Mouse (Mus musculus) stomach, embryonic 14.5 days (tissue): Measurements from ENCODE around the gene Utp3. TPM values are rescaled to one million over a fixed set of nuclear protein-coding genes. Genes with fewer than 3 reads are reported as not detected.
A peak's percentile ranks its signal among the peaks of the same experiment; 100 is the strongest.
"Not testable (repeated sequence)": the region's sequence is repeated elsewhere in the genome, so short reads cannot be mapped to it uniquely, and the experiment has no call there.

Experiments
- ATAC-seq: fragments of 200-750 bp; cut with Nextera tagmentation; 2 replicates; pipeline ENCODE4 v1.8.0; 2017; ENCODE audit warnings: low read depth, moderate TSS enrichment; ENCODE audit not compliant: insufficient number of reproducible peaks, insufficient read depth, low FRiP score
- H3K27ac ChIP-seq: fragments of 300-500 bp; sonication (generic); 2 replicates; pipeline ENCODE4 v1.5.1; 2014; ENCODE audit warnings: mild to moderate bottlenecking, low read length, moderate library complexity, mixed read lengths
- H3K27me3 ChIP-seq: fragments of 300-500 bp; sonication (generic); 2 replicates; pipeline ENCODE4 v1.6.1; 2014; ENCODE audit warnings: low read length, control low read depth, mixed read lengths; ENCODE audit not compliant: control insufficient read depth, insufficient read depth
- H3K36me3 ChIP-seq: fragments of 300-500 bp; sonication (generic); 2 replicates; pipeline ENCODE4 v1.6.1; 2014; ENCODE audit warnings: mild to moderate bottlenecking, control low read depth, low read length, moderate library complexity, mixed read lengths; ENCODE audit not compliant: control insufficient read depth, insufficient read depth
- H3K4me1 ChIP-seq: fragments of 300-500 bp; sonication (generic); 2 replicates; pipeline ENCODE4 v1.6.1; 2014; ENCODE audit warnings: low read length, control low read depth, mixed read lengths; ENCODE audit not compliant: control insufficient read depth, insufficient read depth
- H3K4me2 ChIP-seq: fragments of 300-500 bp; sonication (generic); replicated peaks from 2 replicates; pipeline ENCODE4 v1.6.1; 2014; ENCODE audit warnings: low read depth, low read length, control low read depth
- H3K4me3 ChIP-seq: fragments of 300-500 bp; sonication (generic); 2 replicates; pipeline ENCODE4 v1.5.1; 2014; ENCODE audit warnings: low read depth, low read length, control low read depth
- H3K9ac ChIP-seq: fragments of 300-500 bp; sonication (generic); replicated peaks from 2 replicates; pipeline ENCODE4 v1.6.1; 2014; ENCODE audit warnings: low read depth, mild to moderate bottlenecking, control low read depth, low read length, moderate library complexity, mixed read lengths
- H3K9me3 ChIP-seq: fragments of 300-500 bp; sonication (generic); 2 replicates; pipeline ENCODE4 v1.6.1; 2016; ENCODE audit warnings: low read depth, low read length, control low read depth; ENCODE audit not compliant: control insufficient read depth
- WGBS: fragments of 180-500 bp; shearing (Covaris S2); extraction: QIAGEN DNeasy Blood & Tissue Kit; methylation state at CpG from one replicate; pipeline ENCODE4 v1.1.7; 2014; 5-methylcytosine and 5-hydroxymethylcytosine counted together
- polyA plus RNA-seq: library from polyadenylated mRNA; unstranded; fragments of >200 nt; fragmentation: Nextera tagmentation; extraction: Ambion mirVana; gene quantifications from 2 replicates; pipeline ENCODE4 v1.2.1, GENCODE M21; 2014

The Utp3 gene
- polyA plus RNA-seq, 1 experiment from 2014 or later: 61.9 TPM

- ATAC-seq: no peak
- no peak overlapping the region for H3K4me3 ChIP-seq
- no peaks in the 10 kb centered on the region for H3K4me1 ChIP-seq
- no peaks in the 10 kb centered on the region for H3K9me3 ChIP-seq
- H3K27ac ChIP-seq: no peak overlapping the region
- no peaks in the 10 kb centered on the region for H3K27me3 ChIP-seq
- no peak overlapping the region for H3K4me2 ChIP-seq
- H3K9ac ChIP-seq: no peak overlapping the region
- 59% methylated on average over 5 of the region's 5 CpGs for WGBS
- no peaks in the 10 kb centered on the region for H3K36me3 ChIP-seq
Observed at GRCm38 (mm10) chr5:88542651-88543282, 11.5 kb upstream of the Utp3 start.

GRCm38 (mm10) chr5:88544411-88544810, 9.9 kb upstream of the Utp3 start:
- H3K9me3 ChIP-seq, H3K27ac ChIP-seq, H3K27me3 ChIP-seq, H3K36me3 ChIP-seq, H3K9ac ChIP-seq, H3K4me2 ChIP-seq, H3K4me3 ChIP-seq, H3K4me1 ChIP-seq, ATAC-seq: not testable (repeated sequence)
- 88% methylated on average over 1 of the region's 1 CpGs for WGBS

- Histone ChIP-seq H3K4me3 (no peak overlapping the region), H3K36me3 (no peaks in the 10 kb centered on the region), H3K4me2 (no peak overlapping the region), H3K27ac (no peak overlapping the region), H3K4me1 (no peaks in the 10 kb centered on the region), H3K9ac (no peak overlapping the region), H3K9me3 (no peaks in the 10 kb centered on the region), H3K27me3 (no peaks in the 10 kb centered on the region)
- ATAC-seq: no peak
- 83% methylated on average over 7 of the region's 7 CpGs for WGBS
Observed at GRCm38 (mm10) chr5:88545536-88545935, 8.7 kb upstream of the Utp3 start.

GRCm38 (mm10) chr5:88553271-88554085, 784 bp upstream of the Utp3 start:
- ATAC-seq: peak; percentile 65
- no peaks in the 10 kb centered on the region for H3K27me3 ChIP-seq
- H3K9me3 ChIP-seq: no peaks in the 10 kb centered on the region
- H3K36me3 ChIP-seq: no peaks in the 10 kb centered on the region
- 8% methylated on average over 29 of the region's 29 CpGs for WGBS
- H3K4me3 ChIP-seq: peak overlapping the region; percentile 77
- peaks cover 14% of the 10 kb centered on the region for H3K4me1 ChIP-seq
- H3K27ac ChIP-seq: peak overlapping the region; percentile 92
- peak overlapping the region; percentile 65 for H3K9ac ChIP-seq
- H3K4me2 ChIP-seq: peak overlapping the region; percentile 51

- H3K9ac ChIP-seq: no peak overlapping the region
- ATAC-seq: no peak
- H3K27ac ChIP-seq: no peak overlapping the region
- H3K36me3 ChIP-seq: no peaks in the 10 kb centered on the region
- H3K27me3 ChIP-seq: no peaks in the 10 kb centered on the region
- no peak overlapping the region for H3K4me3 ChIP-seq
- H3K9me3 ChIP-seq: no peaks in the 10 kb centered on the region
- 0% methylated on average over 1 of the region's 1 CpGs for WGBS
- H3K4me2 ChIP-seq: no peak overlapping the region
- peaks cover 14% of the 10 kb centered on the region for H3K4me1 ChIP-seq
Observed at GRCm38 (mm10) chr5:88558991-88559390, 4.7 kb downstream of the Utp3 start.

- ATAC-seq: no peak
- Histone ChIP-seq H3K9ac (no peak overlapping the region), H3K27ac (no peak overlapping the region), H3K4me2 (no peak overlapping the region), H3K4me1 (peaks cover 2% of the 10 kb centered on the region; the same call in 1 of the 2 replicates), H3K4me3 (no peak overlapping the region), H3K9me3 (no peaks in the 10 kb centered on the region), H3K27me3 (no peaks in the 10 kb centered on the region), H3K36me3 (no peaks in the 10 kb centered on the region)
- WGBS: 84% methylated on average over 9 of the region's 9 CpGs
Observed at GRCm38 (mm10) chr5:88561080-88561814, 7.0 kb downstream of the Utp3 start.

GRCm38 (mm10) chr5:88562863-88563780, 8.9 kb downstream of the Utp3 start:
- Histone ChIP-seq H3K36me3 (no peaks in the 10 kb centered on the region), H3K27me3 (no peaks in the 10 kb centered on the region), H3K4me1 (peaks cover 5% of the 10 kb centered on the region; the same call in 1 of the 2 replicates), H3K4me3 (no peak overlapping the region), H3K4me2 (no peak overlapping the region), H3K9me3 (no peaks in the 10 kb centered on the region), H3K9ac (no peak overlapping the region), H3K27ac (no peak overlapping the region)
- ATAC-seq: no peak
- WGBS: 67% methylated on average over 8 of the region's 8 CpGs
